Mouse (Mus musculus) stomach, embryonic 16.5 days (tissue): ENCODE measurements at regions not wholly inside any gene's neighbourhood (a gene's known extent, or its start where the extent isn't known, plus 50 kb on each side); places are given as distances from the start of the nearest gene placed in this dataset.

Experiments used
- ATAC-seq: fragments of 200-750 bp; cut with Nextera tagmentation; 2 replicates; pipeline ENCODE4 v1.8.0; 2017; ENCODE audit warnings: moderate number of reproducible peaks, moderate TSS enrichment; ENCODE audit not compliant: insufficient read depth, low FRiP score
- H3K27ac ChIP-seq: fragments of 300-500 bp; sonication (generic); 2 replicates; pipeline ENCODE4 v1.5.1; 2014; ENCODE audit warnings: low read length
- H3K27me3 ChIP-seq: fragments of 300-500 bp; sonication (generic); 2 replicates; pipeline ENCODE4 v1.6.1; 2014; ENCODE audit warnings: low read length, control low read depth, mixed read lengths; ENCODE audit not compliant: control insufficient read depth, insufficient read depth
- H3K36me3 ChIP-seq: fragments of 300-500 bp; sonication (generic); 2 replicates; pipeline ENCODE4 v1.6.1; 2014; ENCODE audit warnings: low read length; ENCODE audit not compliant: control insufficient read depth, insufficient read depth
- H3K4me1 ChIP-seq: fragments of 300-500 bp; sonication (generic); 2 replicates; pipeline ENCODE4 v1.6.1; 2014; ENCODE audit warnings: low read length, control low read depth, mixed read lengths; ENCODE audit not compliant: control insufficient read depth, insufficient read depth
- H3K4me2 ChIP-seq: fragments of 300-500 bp; sonication (generic); 2 replicates; pipeline ENCODE4 v1.6.1; 2014; ENCODE audit warnings: low read depth, low read length, mixed read lengths
- H3K4me3 ChIP-seq: fragments of 300-500 bp; sonication (generic); replicated peaks from 2 replicates; pipeline ENCODE4 v1.5.1; 2014; ENCODE audit warnings: mild to moderate bottlenecking, low read length
- H3K9ac ChIP-seq: fragments of 300-500 bp; sonication (generic); 2 replicates; pipeline ENCODE4 v1.6.1; 2014; ENCODE audit warnings: low read length
- H3K9me3 ChIP-seq: fragments of 300-500 bp; sonication (generic); replicated peaks from 2 replicates; pipeline ENCODE4 v1.6.1; 2016; ENCODE audit warnings: low read length, control low read depth; ENCODE audit not compliant: control insufficient read depth
- WGBS: fragments of 180-500 bp; shearing (Covaris S2); extraction: QIAGEN DNeasy Blood & Tissue Kit; methylation state at CpG from one replicate; pipeline ENCODE4 v1.1.7; 2014; 5-methylcytosine and 5-hydroxymethylcytosine counted together

- 0 out of 2 replicates have a peak overlapping the region, but pooled peaks have one; percentile 6 for H3K9ac ChIP-seq
- H3K4me3 ChIP-seq, result no peak overlapping the region
- H3K9me3 ChIP-seq, result no peaks in the 10 kb centered on the region
- no peaks in the 10 kb centered on the region for H3K27me3 ChIP-seq
- H3K27ac ChIP-seq, result no peak overlapping the region
- H3K4me2 ChIP-seq, result peak overlapping the region; percentile 8; the same call in 1 of the 2 replicates
- no peaks in the 10 kb centered on the region for H3K36me3 ChIP-seq
- 14% methylated on average over 12 of the region's 12 CpGs for WGBS
- peaks cover 4% of the 10 kb centered on the region for H3K4me1 ChIP-seq
- peak; percentile 49; the same call in 1 of the 2 replicates for ATAC-seq
Observed at GRCm38 (mm10) chr2:172643860-172644259, 94.5 kb downstream of the Tfap2c start.

GRCm38 (mm10) chr2:172644451-172644850, 95.1 kb downstream of the Tfap2c start:
- Histone ChIP-seq H3K9ac (no peak overlapping the region), H3K4me2 (0 out of 2 replicates have a peak overlapping the region, but pooled peaks have one; percentile 8), H3K4me3 (no peak overlapping the region), H3K4me1 (peaks cover 4% of the 10 kb centered on the region), H3K36me3 (no peaks in the 10 kb centered on the region), H3K27me3 (no peaks in the 10 kb centered on the region), H3K9me3 (no peaks in the 10 kb centered on the region), H3K27ac (no peak overlapping the region)
- WGBS, result 32% methylated on average over 6 of the region's 6 CpGs
- no peak for ATAC-seq

- H3K9ac ChIP-seq, result no peak overlapping the region
- H3K4me1 ChIP-seq, result peaks cover 4% of the 10 kb centered on the region
- H3K9me3 ChIP-seq, result no peaks in the 10 kb centered on the region
- no peak for ATAC-seq
- H3K4me3 ChIP-seq, result no peak overlapping the region
- no peaks in the 10 kb centered on the region for H3K27me3 ChIP-seq
- WGBS, result 60% methylated on average over 11 of the region's 11 CpGs
- no peaks in the 10 kb centered on the region for H3K36me3 ChIP-seq
- H3K4me2 ChIP-seq, result no peak overlapping the region
- no peak overlapping the region for H3K27ac ChIP-seq
Observed at GRCm38 (mm10) chr2:172648072-172648471, 98.7 kb downstream of the Tfap2c start.

GRCm38 (mm10) chr2:172660479-172660878, 111.1 kb downstream of the Tfap2c start:
- Histone ChIP-seq H3K36me3 (no peaks in the 10 kb centered on the region), H3K9me3 (no peaks in the 10 kb centered on the region), H3K9ac (no peak overlapping the region), H3K4me3 (no peak overlapping the region), H3K27me3 (peaks cover 10% of the 10 kb centered on the region; the same call in 1 of the 2 replicates), H3K4me2 (no peak overlapping the region), H3K4me1 (no peaks in the 10 kb centered on the region), H3K27ac (no peak overlapping the region)
- 75% methylated on average over 10 of the region's 10 CpGs for WGBS
- ATAC-seq, result no peak

- Histone ChIP-seq H3K9me3 (no peaks in the 10 kb centered on the region), H3K4me3 (no peak overlapping the region), H3K27me3 (peaks cover 10% of the 10 kb centered on the region; the same call in 1 of the 2 replicates), H3K9ac (no peak overlapping the region), H3K4me1 (no peaks in the 10 kb centered on the region), H3K27ac (no peak overlapping the region), H3K4me2 (no peak overlapping the region), H3K36me3 (no peaks in the 10 kb centered on the region)
- 24% methylated on average over 7 of the region's 7 CpGs for WGBS
- no peak for ATAC-seq
Observed at GRCm38 (mm10) chr2:172660916-172661315, 111.5 kb downstream of the Tfap2c start.

- Histone ChIP-seq H3K4me1 (no peaks in the 10 kb centered on the region), H3K4me3 (no peak overlapping the region), H3K4me2 (no peak overlapping the region), H3K9ac (no peak overlapping the region), H3K27ac (no peak overlapping the region), H3K27me3 (peaks cover 10% of the 10 kb centered on the region; the same call in 1 of the 2 replicates), H3K36me3 (no peaks in the 10 kb centered on the region), H3K9me3 (no peaks in the 10 kb centered on the region)
- ATAC-seq, result no peak
- WGBS, result 17% methylated on average over 15 of the region's 15 CpGs
Observed at GRCm38 (mm10) chr2:172661418-172661980, 112.1 kb downstream of the Tfap2c start.

- Histone ChIP-seq H3K4me2 (no peak overlapping the region), H3K36me3 (no peaks in the 10 kb centered on the region), H3K27ac (no peak overlapping the region), H3K4me3 (no peak overlapping the region), H3K27me3 (peaks cover 10% of the 10 kb centered on the region; the same call in 1 of the 2 replicates), H3K4me1 (no peaks in the 10 kb centered on the region), H3K9ac (no peak overlapping the region), H3K9me3 (no peaks in the 10 kb centered on the region)
- 56% methylated on average over 11 of the region's 11 CpGs for WGBS
- ATAC-seq, result no peak
Observed at GRCm38 (mm10) chr2:172662165-172662564, 112.8 kb downstream of the Tfap2c start.

- H3K4me3 ChIP-seq, result no peak overlapping the region
- ATAC-seq, result no peak
- no peaks in the 10 kb centered on the region for H3K9me3 ChIP-seq
- no peaks in the 10 kb centered on the region for H3K4me1 ChIP-seq
- H3K4me2 ChIP-seq, result no peak overlapping the region
- WGBS, result 12% methylated on average over 6 of the region's 6 CpGs
- H3K36me3 ChIP-seq, result no peaks in the 10 kb centered on the region
- H3K27me3 ChIP-seq, result peaks cover 10% of the 10 kb centered on the region; the same call in 1 of the 2 replicates
- no peak overlapping the region for H3K9ac ChIP-seq
- no peak overlapping the region for H3K27ac ChIP-seq
Observed at GRCm38 (mm10) chr2:172663681-172664080, 114.3 kb downstream of the Tfap2c start.

- Histone ChIP-seq H3K27me3 (no peaks in the 10 kb centered on the region), H3K9ac (no peak overlapping the region), H3K27ac (no peak overlapping the region), H3K9me3 (no peaks in the 10 kb centered on the region), H3K36me3 (no peaks in the 10 kb centered on the region), H3K4me2 (no peak overlapping the region), H3K4me1 (no peaks in the 10 kb centered on the region), H3K4me3 (no peak overlapping the region)
- 21% methylated on average over 2 of the region's 2 CpGs for WGBS
- ATAC-seq, result no peak
Observed at GRCm38 (mm10) chr2:172673081-172673480, 123.7 kb downstream of the Tfap2c start.
